Mouse (Mus musculus) ES-Bruce4 (cell line): ENCODE results near the gene Pdcd6ip. TPM values are rescaled to one million over a fixed set of nuclear protein-coding genes. Genes with fewer than 3 reads are reported as not detected.
"Not testable (repeated sequence)": the region's sequence is repeated elsewhere in the genome, so short reads cannot be mapped to it uniquely, and the experiment has no call there.

Source experiments
- H3K27ac ChIP-seq: 2 replicates; pipeline ENCODE4 v1.5.1; 2012; ENCODE audit warnings: low read length, inconsistent platforms; ENCODE audit not compliant: insufficient read depth
- H3K27me3 ChIP-seq: 2 replicates; pipeline ENCODE4 v1.6.1; 2012; ENCODE audit warnings: mild to moderate bottlenecking, low read length, inconsistent platforms; ENCODE audit not compliant: control insufficient read depth, poor library complexity, insufficient read depth, severe bottlenecking
- H3K36me3 ChIP-seq: 2 replicates; pipeline ENCODE4 v1.6.1; 2012; ENCODE audit warnings: inconsistent platforms, mild to moderate bottlenecking, low read length, moderate library complexity; ENCODE audit not compliant: control insufficient read depth, poor library complexity, insufficient read depth, severe bottlenecking
- H3K4me1 ChIP-seq: one replicate; pipeline ENCODE4 v1.8.1; 2011; ENCODE audit warnings: low read length; ENCODE audit not compliant: control insufficient read depth, insufficient read depth
- H3K4me3 ChIP-seq: 2 replicates; pipeline ENCODE4 v1.5.1; 2011; ENCODE audit warnings: low read depth, mild to moderate bottlenecking, low read length
- H3K9ac ChIP-seq: 2 replicates; pipeline ENCODE4 v1.6.1; 2012; ENCODE audit warnings: low read depth, mild to moderate bottlenecking, inconsistent platforms; ENCODE audit not compliant: poor library complexity, severe bottlenecking
- H3K9me3 ChIP-seq: replicated peaks from 2 replicates; pipeline ENCODE4 v1.6.1; 2012; ENCODE audit warnings: mild to moderate bottlenecking, low read length, inconsistent platforms; ENCODE audit not compliant: control insufficient read depth, poor library complexity, insufficient read depth, severe bottlenecking
- CTCF ChIP-seq: IDR thresholded peaks from one replicate; pipeline ENCODE4 v1.8.1; 2011; ENCODE audit warnings: low read depth, low read length
- EP300 ChIP-seq: IDR thresholded peaks from 2 replicates; pipeline ENCODE4 v1.6.1; 2011; ENCODE audit warnings: low read depth, low read length; ENCODE audit not compliant: insufficient read depth
- POLR2A ChIP-seq: IDR thresholded peaks from one replicate; pipeline ENCODE4 v1.8.1; 2011; ENCODE audit warnings: low read length; ENCODE audit not compliant: insufficient read depth
- polyA plus RNA-seq: library from polyadenylated mRNA; stranded (reverse); fragments of >200 nt; gene quantifications from 2 replicates; pipeline ENCODE4 v1.2.4, GENCODE M21; 2011; ENCODE audit warnings: low read depth; ENCODE audit not compliant: missing spikeins, insufficient read depth, insufficient read length

The Pdcd6ip gene
- polyA plus RNA-seq, 1 experiment = 133 TPM

- Histone ChIP-seq H3K4me1 (no peaks in the 10 kb centered on the region), H3K36me3 (no peaks in the 10 kb centered on the region), H3K9me3 (no peaks in the 10 kb centered on the region), H3K27me3 (no peaks in the 10 kb centered on the region), H3K27ac (no peak overlapping the region), H3K4me3 (no peak overlapping the region), H3K9ac (no peak overlapping the region)
- TF ChIP-seq CTCF (no peak), POLR2A (no peak), EP300 (no peak)
These were observed 19.1 kb upstream of the Pdcd6ip start for GRCm38 (mm10) chr9:113726991-113727680.

GRCm38 (mm10) chr9:113726131-113726530, 18.1 kb upstream of the Pdcd6ip start:
- H3K9me3 ChIP-seq = no peaks in the 10 kb centered on the region
- no peak for TF ChIP-seq EP300
- TF ChIP-seq POLR2A = no peak
- no peak for TF ChIP-seq CTCF
- H3K27ac ChIP-seq = no peak overlapping the region

GRCm38 (mm10) chr9:113725609-113726008, 17.6 kb upstream of the Pdcd6ip start:
- not testable (repeated sequence) for H3K27me3 ChIP-seq

More at GRCm38 (mm10) chr9:113726131-113726530, 18.1 kb upstream of the Pdcd6ip start:
- Histone ChIP-seq H3K4me1 (no peaks in the 10 kb centered on the region), H3K9ac (no peak overlapping the region), H3K4me3 (no peak overlapping the region), H3K27me3 (no peaks in the 10 kb centered on the region), H3K36me3 (no peaks in the 10 kb centered on the region)

GRCm38 (mm10) chr9:113724646-113725045, 16.6 kb upstream of the Pdcd6ip start:
- no peaks in the 10 kb centered on the region for H3K36me3 ChIP-seq
- no peaks in the 10 kb centered on the region for H3K9me3 ChIP-seq
- H3K4me1 ChIP-seq = no peaks in the 10 kb centered on the region
- no peak overlapping the region for H3K9ac ChIP-seq
- H3K27ac ChIP-seq = no peak overlapping the region
- H3K27me3 ChIP-seq = no peaks in the 10 kb centered on the region
- H3K4me3 ChIP-seq = 0 out of 2 replicates have a peak overlapping the region, but pooled peaks have one; percentile 19
- TF ChIP-seq POLR2A (no peak), CTCF (no peak)

More at GRCm38 (mm10) chr9:113725609-113726008, 17.6 kb upstream of the Pdcd6ip start:
- H3K4me1 ChIP-seq, H3K27ac ChIP-seq, H3K4me3 ChIP-seq, H3K9ac ChIP-seq, H3K9me3 ChIP-seq, H3K36me3 ChIP-seq: not testable (repeated sequence)

- TF ChIP-seq CTCF (peak; percentile 64), EP300 (no peak)
- H3K27ac ChIP-seq = no peak overlapping the region
- H3K9ac ChIP-seq = no peak overlapping the region
- H3K27me3 ChIP-seq = no peaks in the 10 kb centered on the region
- no peaks in the 10 kb centered on the region for H3K9me3 ChIP-seq
- H3K4me3 ChIP-seq = peak overlapping the region; percentile 21
- H3K4me1 ChIP-seq = peaks cover 2% of the 10 kb centered on the region
- H3K36me3 ChIP-seq = no peaks in the 10 kb centered on the region
These were observed 11.0 kb upstream of the Pdcd6ip start for GRCm38 (mm10) chr9:113719063-113719462.

- TF ChIP-seq EP300 = 0 out of 2 replicates have a peak, but pooled peaks have one; percentile 22
- no peak for TF ChIP-seq CTCF
- no peak for TF ChIP-seq POLR2A
- H3K4me1 ChIP-seq = peaks cover 2% of the 10 kb centered on the region
- H3K9ac ChIP-seq = no peak overlapping the region
- no peaks in the 10 kb centered on the region for H3K36me3 ChIP-seq
- H3K4me3 ChIP-seq = no peak overlapping the region
- no peak overlapping the region for H3K27ac ChIP-seq
- no peaks in the 10 kb centered on the region for H3K9me3 ChIP-seq
- no peaks in the 10 kb centered on the region for H3K27me3 ChIP-seq
These were observed 2.8 kb upstream of the Pdcd6ip start for GRCm38 (mm10) chr9:113710871-113711270.
